Mouse (Mus musculus) spleen, postnatal 4 days (tissue): ENCODE data around the gene Tmprss9.

Source experiments
- DNase-seq, 2 experiments: peaks; one replicate each; pipeline ENCODE4 v3.0.0; 2022; ENCODE audit warnings: low spot score in 2 of 2

Gene Tmprss9

GRCm38 (mm10) chr10:80915260-80915659, 43.6 kb downstream of the Tmprss9 start:
- no peak for DNase-seq

GRCm38 (mm10) chr10:80915736-80916135, 44.1 kb downstream of the Tmprss9 start:
- DNase-seq: no peak

- no peak for DNase-seq
Observed at GRCm38 (mm10) chr10:80917336-80917778, 45.7 kb downstream of the Tmprss9 start.

- DNase-seq: peak; percentile 60 to 85
Observed at GRCm38 (mm10) chr10:80917779-80918434, 46.3 kb downstream of the Tmprss9 start, which contains the start of gene Lmnb2. Gene Lmnb2 (minus strand): TSS chr10:80918245.

- no peak for DNase-seq
Observed at GRCm38 (mm10) chr10:80921923-80922322, 50.3 kb downstream of the Tmprss9 start.

GRCm38 (mm10) chr10:80925472-80925871, 53.8 kb downstream of the Tmprss9 start:
- no peak for DNase-seq

- peak; percentile 81 to 92 for DNase-seq
Observed at GRCm38 (mm10) chr10:80928586-80929298, 57.1 kb downstream of the Tmprss9 start.

- peak; percentile 98 to 99 for DNase-seq
Observed at GRCm38 (mm10) chr10:80929299-80930226, 57.9 kb downstream of the Tmprss9 start, which contains the start of gene Gadd45b. Gene Gadd45b (plus strand): TSS chr10:80930073.

- peak in 1 of 2 experiments; percentile 43 for DNase-seq
Observed at GRCm38 (mm10) chr10:80930361-80931152, 58.9 kb downstream of the Tmprss9 start.

GRCm38 (mm10) chr10:80931153-80931671, 59.6 kb downstream of the Tmprss9 start:
- no peak for DNase-seq

- DNase-seq: no peak
Observed at GRCm38 (mm10) chr10:80931695-80932094, 60.0 kb downstream of the Tmprss9 start.

- no peak for DNase-seq
Observed at GRCm38 (mm10) chr10:80932206-80932605, 60.6 kb downstream of the Tmprss9 start.

GRCm38 (mm10) chr10:80932700-80933420, 61.2 kb downstream of the Tmprss9 start:
- DNase-seq: no peak

GRCm38 (mm10) chr10:80933421-80933979, 61.9 kb downstream of the Tmprss9 start:
- DNase-seq: peak in 1 of 2 experiments; percentile 48

GRCm38 (mm10) chr10:80934136-80934985, 62.7 kb downstream of the Tmprss9 start:
- DNase-seq: no peak

- no peak for DNase-seq
Observed at GRCm38 (mm10) chr10:80935241-80935640, 63.6 kb downstream of the Tmprss9 start.

GRCm38 (mm10) chr10:80935698-80936097, 64.0 kb downstream of the Tmprss9 start:
- DNase-seq: no peak

- DNase-seq: no peak
Observed at GRCm38 (mm10) chr10:80936135-80936809, 64.6 kb downstream of the Tmprss9 start.
